Mouse (Mus musculus) WW6 (cell line): ENCODE results near the gene Ctrc.

ENCODE experiments used
- DNase-seq: peaks from one replicate; pipeline ENCODE4 v3.0.0-alpha.2; 2013; ENCODE audit warnings: low read depth, low spot score

Ctrc gene

DNA sequence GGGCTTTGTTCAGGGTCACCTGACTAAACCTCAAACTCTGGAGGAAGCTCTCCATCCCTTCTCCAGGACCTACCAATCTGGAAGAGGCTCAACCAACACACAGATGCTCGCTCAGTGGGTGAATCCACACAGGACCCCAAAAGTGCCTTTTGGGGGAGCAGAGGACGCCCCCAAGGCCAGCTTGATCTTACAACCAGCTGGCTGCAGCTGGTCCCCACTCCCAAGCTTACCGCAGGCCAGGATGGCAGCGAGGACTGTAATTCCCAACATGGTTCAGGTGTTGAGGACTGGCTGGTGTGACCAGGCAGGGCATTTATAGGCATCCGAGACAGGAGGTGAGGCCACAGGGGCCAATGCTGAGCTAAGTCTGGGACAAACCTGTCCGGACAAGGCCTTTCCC is at the start of gene Ctrc:
Gene Ctrc, minus strand, starts transcription at position 361 of the 400 bp plus-strand sequence.
- DNase-seq, result no peak

DNA sequence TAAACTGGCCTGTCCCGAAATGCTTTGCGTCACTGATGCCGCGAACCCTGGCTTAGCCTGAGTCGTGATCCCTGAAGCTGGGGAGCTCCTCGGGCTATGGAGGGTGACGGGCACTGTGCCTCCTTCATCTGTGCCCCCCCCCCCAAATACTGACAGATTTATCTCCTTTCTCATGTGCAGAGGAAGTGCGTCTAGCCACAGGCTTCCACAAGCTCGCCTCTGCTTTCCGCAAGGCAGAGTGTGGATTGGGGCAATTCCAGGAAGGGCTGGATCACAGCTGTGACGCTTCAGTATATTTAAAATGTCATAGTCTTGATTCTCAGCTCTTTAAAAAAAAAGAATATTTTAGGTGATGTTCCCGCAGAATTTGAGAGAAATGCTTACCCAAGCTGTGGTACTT is 49.6 kb upstream of the Ctrc start:
- no peak for DNase-seq

GRCm38 (mm10) chr4:141893157-141893784 is 47.1 kb upstream of the Ctrc start:
- no peak for DNase-seq

DNA sequence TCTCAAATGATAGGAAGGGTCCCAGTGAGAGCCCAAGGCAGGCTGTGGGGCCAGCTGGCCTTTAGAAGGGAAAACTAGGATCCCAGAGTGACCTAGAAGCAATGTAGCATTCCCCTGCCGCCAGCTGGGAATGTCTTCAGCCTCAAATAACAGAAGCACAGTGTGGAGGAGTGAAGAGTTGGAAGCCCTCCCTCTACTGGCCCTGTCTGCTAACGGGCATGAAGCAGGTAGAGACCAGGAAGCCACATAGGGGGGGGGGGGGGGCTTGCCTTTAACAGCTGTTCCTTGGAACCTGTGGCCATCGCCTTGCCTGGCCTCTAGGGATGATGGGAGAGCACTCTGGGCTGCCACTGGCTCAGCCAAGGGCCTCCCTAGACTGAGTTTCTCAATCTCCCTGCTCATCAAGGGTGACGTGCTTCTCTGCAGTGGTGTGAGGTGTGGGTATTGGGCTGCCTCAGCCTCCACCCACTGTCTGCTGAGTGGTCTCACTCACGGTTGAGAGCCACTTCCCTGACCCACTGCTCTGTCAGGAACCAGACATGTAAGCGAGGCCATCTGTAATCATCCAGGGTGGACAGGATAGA is 40.3 kb upstream of the Ctrc start:
- DNase-seq, result no peak

GRCm38 (mm10) chr4:141885451-141885850 is 39.3 kb upstream of the Ctrc start:
- DNase-seq, result no peak

GRCm38 (mm10) chr4:141882858-141883257 is 36.7 kb upstream of the Ctrc start:
- no peak for DNase-seq

- no peak for DNase-seq
Measured at GRCm38 (mm10) chr4:141881950-141882349, 35.8 kb upstream of the Ctrc start.

DNA sequence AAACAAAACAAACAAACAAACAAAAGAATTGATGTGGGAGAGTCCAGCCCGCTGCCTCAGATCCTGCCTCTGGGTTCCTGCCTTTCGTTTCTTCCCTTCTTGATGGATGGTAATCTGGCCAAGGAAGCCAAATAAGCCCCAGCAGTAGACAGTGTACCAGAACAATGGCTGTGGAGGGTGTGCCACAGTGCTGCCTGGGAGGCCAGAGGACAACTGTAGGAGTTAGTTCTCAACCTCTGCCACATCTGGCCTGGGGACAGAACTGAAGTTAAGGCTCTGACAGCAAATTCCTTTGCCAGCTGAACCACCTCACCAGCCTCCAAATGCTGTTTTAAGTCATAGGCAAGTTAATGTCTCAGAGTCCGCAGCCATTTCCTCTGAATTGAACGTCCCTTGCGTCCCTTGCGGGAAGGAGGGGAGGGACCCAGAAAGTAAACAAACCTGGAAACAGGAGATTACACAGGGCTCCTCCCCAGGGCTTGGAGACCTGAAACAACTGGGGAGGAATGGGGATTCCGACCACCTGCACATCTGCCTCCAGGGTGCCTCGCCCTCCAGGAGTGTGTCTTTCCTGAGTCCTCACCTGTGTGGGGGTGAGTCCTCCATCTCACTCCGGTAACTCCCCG is 35.2 kb upstream of the Ctrc start:
- no peak for DNase-seq

DNA sequence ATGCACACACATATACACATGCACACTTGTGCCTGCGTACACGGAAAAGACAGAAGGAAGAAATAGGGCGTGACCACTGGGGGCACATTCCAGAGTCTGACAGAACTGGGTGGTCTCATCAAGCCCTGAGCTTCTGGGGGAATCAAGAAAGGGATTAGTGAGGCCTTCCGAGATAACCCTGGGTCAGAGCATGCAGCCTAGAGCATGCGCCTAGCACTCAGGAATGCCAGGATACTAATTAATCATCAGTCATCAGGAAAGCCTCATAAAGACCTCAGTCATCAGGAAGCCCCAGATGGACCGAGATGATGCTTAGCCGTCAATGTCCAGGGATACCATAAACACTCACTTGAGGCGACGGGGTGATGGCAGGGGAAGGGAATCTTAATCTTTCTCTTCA is 33.7 kb upstream of the Ctrc start:
- DNase-seq, result no peak

GRCm38 (mm10) chr4:141879074-141879473 is 32.9 kb upstream of the Ctrc start:
- no peak for DNase-seq

GRCm38 (mm10) chr4:141878621-141879020 is 32.5 kb upstream of the Ctrc start:
- no peak for DNase-seq

- peak; percentile 24 for DNase-seq
Measured at GRCm38 (mm10) chr4:141875481-141876108, 29.4 kb upstream of the Ctrc start.

DNA sequence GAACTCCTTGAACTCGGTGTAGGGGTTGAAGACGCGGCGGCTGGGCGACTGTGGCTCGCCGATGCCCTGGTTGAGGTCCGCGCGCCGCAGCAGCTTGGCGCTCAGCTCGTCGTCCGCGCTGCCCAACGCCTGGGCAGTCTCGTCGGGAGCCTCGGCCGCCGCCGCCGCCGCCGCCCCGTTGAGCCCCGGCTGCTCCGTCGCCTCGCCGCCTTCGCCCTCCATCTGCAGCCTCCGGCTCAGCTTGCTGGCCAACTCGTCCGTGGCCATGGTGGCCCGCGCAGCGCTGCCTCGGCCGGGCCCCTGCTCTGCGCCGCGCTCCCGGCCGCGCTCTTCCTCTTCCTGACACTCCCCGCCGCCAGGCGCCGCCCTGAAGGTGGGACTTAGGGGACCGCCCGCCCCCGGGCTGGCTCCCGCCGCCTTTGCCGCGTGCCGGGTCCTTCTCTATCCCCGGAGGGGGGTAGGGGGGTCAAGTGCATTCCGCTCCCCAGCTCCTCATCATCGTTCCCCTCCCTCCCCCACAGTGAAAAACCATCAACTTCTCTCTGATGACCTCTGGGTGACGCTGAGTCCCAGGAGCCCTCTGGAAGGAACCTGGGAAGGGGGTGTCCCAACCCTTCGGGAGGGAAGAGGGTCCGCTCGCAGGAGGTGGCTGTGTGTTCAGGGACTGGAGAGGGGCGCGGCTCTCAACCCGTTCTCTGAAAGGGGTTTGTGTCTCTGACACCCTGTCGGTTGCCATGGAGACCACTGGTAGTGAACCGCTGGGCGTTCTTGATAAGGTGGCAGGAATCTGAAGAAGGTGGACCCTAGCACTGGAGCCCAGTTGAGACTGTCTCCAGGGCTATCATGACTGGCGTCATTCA is 28.7 kb upstream of the Ctrc start, which contains the start of gene Efhd2:
Gene Efhd2, minus strand, starts transcription at position 320 of the 860 bp plus-strand sequence.
- DNase-seq, result peak; percentile 76

GRCm38 (mm10) chr4:141874111-141874600 is 28.0 kb upstream of the Ctrc start:
- DNase-seq, result no peak

DNA sequence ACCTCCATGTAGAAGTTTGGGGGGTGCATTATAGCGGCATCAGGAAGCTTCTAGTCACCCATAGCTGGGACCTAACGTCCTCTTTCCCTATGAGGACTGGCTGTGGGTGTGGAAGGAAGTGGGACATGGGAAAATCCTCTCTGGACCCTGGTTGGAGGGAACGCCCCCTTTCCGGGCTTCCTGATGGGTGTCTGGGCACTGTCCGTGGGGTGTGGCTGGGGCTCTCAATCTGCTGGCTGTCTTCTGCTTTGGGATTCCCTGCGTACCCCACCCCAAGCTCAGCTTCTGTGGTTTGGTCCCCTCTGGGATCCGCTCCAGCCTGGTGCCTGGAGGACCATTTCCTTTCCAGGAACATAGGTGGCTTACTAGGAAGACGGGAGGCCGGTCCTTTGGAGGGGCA is 26.8 kb upstream of the Ctrc start:
- DNase-seq, result no peak

DNA sequence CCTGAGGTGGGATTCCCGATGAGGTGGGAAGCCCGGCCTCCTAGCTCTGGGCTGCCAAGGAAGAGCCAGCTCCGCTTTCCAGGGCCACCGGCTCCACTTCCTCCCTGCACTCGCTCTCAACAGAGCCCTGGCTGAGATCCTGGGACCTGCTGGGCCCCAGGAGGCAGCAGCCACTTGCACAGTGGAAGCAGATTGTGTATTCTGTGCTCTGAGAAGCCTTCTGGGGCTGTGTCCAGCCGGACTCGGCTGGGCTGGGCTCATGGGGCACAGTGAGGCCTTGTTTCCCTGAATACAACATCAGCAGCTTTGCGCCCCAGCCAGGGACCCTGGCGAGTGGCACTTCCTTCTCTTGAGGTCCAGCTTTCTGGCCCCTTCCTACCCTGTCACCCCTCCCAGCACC is 25.8 kb upstream of the Ctrc start:
- no peak for DNase-seq

GRCm38 (mm10) chr4:141871333-141871725 is 25.2 kb upstream of the Ctrc start:
- no peak for DNase-seq

DNA sequence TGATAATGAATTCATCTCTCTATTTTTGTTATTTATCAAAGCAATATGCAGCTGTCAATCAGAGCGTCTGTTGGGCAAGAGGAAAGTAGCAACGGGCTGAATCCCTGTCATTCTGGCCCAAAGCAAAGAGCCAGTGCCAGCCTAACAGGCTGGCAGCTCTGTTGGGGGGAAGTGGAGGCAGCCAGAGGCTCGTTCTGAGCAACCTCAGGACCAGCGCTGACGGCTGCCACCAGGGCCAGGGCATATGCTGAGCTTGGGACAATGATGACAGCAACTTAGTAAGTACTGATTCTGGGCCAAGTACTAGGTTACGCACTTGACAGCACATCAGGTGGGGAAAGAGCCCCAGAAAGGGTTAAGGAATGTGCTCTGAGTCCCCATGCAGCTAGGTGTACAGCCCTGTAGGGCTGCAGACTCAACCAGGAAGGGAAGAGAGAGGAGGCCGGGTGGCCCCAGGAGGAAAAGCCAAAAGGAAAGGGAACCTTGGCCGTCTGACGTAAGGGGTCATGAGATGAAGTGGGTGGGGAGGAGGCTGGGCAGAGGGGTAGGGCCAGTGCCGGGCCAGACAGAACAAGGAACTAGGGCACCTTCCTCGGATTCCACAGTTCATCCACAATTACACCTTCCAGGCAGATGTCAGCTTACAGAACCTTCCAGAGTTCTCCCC is 24.6 kb upstream of the Ctrc start:
- DNase-seq, result no peak

- DNase-seq, result no peak
Measured at GRCm38 (mm10) chr4:141869436-141870215, 23.5 kb upstream of the Ctrc start.

GRCm38 (mm10) chr4:141868051-141868450 is 21.9 kb upstream of the Ctrc start:
- no peak for DNase-seq
